9 mouse cellular contexts compared by ENCODE assay signal in genomic region chr14:76951450-76951849, GRCm38 (mm10).
DNase-seq lines count a peak whose midpoint lies in the region; ATAC-seq and TF ChIP-seq lines count a peak whose summit lies in the region.
"Had no signal": no experiment of that assay in that cellular context is flagged by ENCODE, and none has a peak within 500 bp of the region (broad histone marks: within the 10 kb centered on the region; RNA-seq: fewer than 3 reads in every experiment).

No protein-coding gene starts in this region.

- H3K4me1 ChIP-seq in hindbrain, postnatal 0 days (ENCODE audit: insufficient read depth, low read length) = peaks cover 14% of the 10 kb centered on the region
- peaks cover 9% of the 10 kb centered on the region for H3K4me1 ChIP-seq in hindbrain, embryonic 12.5 days
- peaks cover 4% of the 10 kb centered on the region; the same call in 1 of the 2 replicates for H3K4me1 ChIP-seq in stomach, postnatal 0 days (replicated peaks; ENCODE audit: control insufficient read depth, insufficient read depth)
- peaks cover 12% of the 10 kb centered on the region for H3K4me1 ChIP-seq in hindbrain, embryonic 13.5 days (replicated peaks)

- intact Hi-C loops in gastrocnemius, postnatal 14 days (cut with DNase I; ENCODE audit: low total_unique reads) = no loop called here
- intact Hi-C loops in left cerebral cortex, postnatal 14 days (cut with DNase I) = loop anchor here (5.0 kb wide), 1 partner anchor 56 kb away; no protein-coding TSS in a partner anchor

- no peak overlapping the region for H3K9ac ChIP-seq in hindbrain, postnatal 0 days (replicated peaks; ENCODE audit: low read length)
- no peak overlapping the region for H3K9ac ChIP-seq in hindbrain, embryonic 12.5 days
- H3K9ac ChIP-seq in stomach, postnatal 0 days (ENCODE audit: low read length) = no peak overlapping the region
- no peak overlapping the region for H3K9ac ChIP-seq in hindbrain, embryonic 13.5 days
- H3K9ac ChIP-seq: embryonic facial prominence, embryonic 12.5 days had no signal

- peak; percentile 62; the same call in 1 of the 2 replicates for ATAC-seq in hindbrain, postnatal 0 days
- ATAC-seq in hindbrain, embryonic 12.5 days (ENCODE audit: low FRiP score) = no peak
- ATAC-seq in stomach, postnatal 0 days (ENCODE audit: low FRiP score, low TSS enrichment) = peak; percentile 58
- no peak for ATAC-seq in hindbrain, embryonic 13.5 days (ENCODE audit: low FRiP score)

- no peaks in the 10 kb centered on the region for H3K9me3 ChIP-seq in hindbrain, postnatal 0 days (ENCODE audit: low read length)
- no peaks in the 10 kb centered on the region for H3K9me3 ChIP-seq in hindbrain, embryonic 12.5 days (replicated peaks)
- no peaks in the 10 kb centered on the region for H3K9me3 ChIP-seq in stomach, postnatal 0 days (ENCODE audit: control insufficient read depth, low read length)
- no peaks in the 10 kb centered on the region for H3K9me3 ChIP-seq in hindbrain, embryonic 13.5 days
- H3K9me3 ChIP-seq: embryonic facial prominence, embryonic 12.5 days had no signal

- no peak overlapping the region for H3K27ac ChIP-seq in hindbrain, postnatal 0 days
- no peak overlapping the region for H3K27ac ChIP-seq in hindbrain, embryonic 12.5 days
- H3K27ac ChIP-seq in stomach, postnatal 0 days (replicated peaks) = peak overlapping the region; percentile 40
- H3K27ac ChIP-seq in hindbrain, embryonic 13.5 days = no peak overlapping the region
- H3K27ac ChIP-seq: embryonic facial prominence, embryonic 12.5 days had no signal

- no peak for TF ChIP-seq EP300 in stomach, postnatal 0 days (optimal IDR thresholded peaks at IDR 0.05)

- peak; percentile 76 for DNase-seq in hindbrain, postnatal 0 days (ENCODE audit: low spot score)
- DNase-seq in adrenal gland, adult 2 months = peak; percentile 91
- peak; percentile 71 for DNase-seq in gastrocnemius, postnatal 14 days
- DNase-seq in left cerebral cortex, postnatal 14 days (ENCODE audit: low spot score in 2 of 2) = peak; percentile 57 to 75
- DNase-seq in stomach, postnatal 0 days (ENCODE audit: low spot score) = peak; percentile 28
- no peak for DNase-seq in thymus, adult 18-20 months

- no peak overlapping the region for H3K4me3 ChIP-seq in hindbrain, postnatal 0 days (ENCODE audit: low read length)
- H3K4me3 ChIP-seq in hindbrain, embryonic 12.5 days = no peak overlapping the region
- H3K4me3 ChIP-seq in stomach, postnatal 0 days (ENCODE audit: low read depth, low read length) = no peak overlapping the region
- H3K4me3 ChIP-seq in hindbrain, embryonic 13.5 days = no peak overlapping the region
- H3K4me3 ChIP-seq: embryonic facial prominence, embryonic 12.5 days had no signal

- no peak for TF ChIP-seq CTCF in hindbrain, postnatal 0 days (IDR thresholded peaks at IDR 0.05; ENCODE audit: low read depth)
- TF ChIP-seq CTCF in stomach, postnatal 0 days (IDR thresholded peaks at IDR 0.05; ENCODE audit: low read depth) = no peak

- no peaks in the 10 kb centered on the region for H3K27me3 ChIP-seq in hindbrain, postnatal 0 days (ENCODE audit: insufficient read depth, low read length)
- H3K27me3 ChIP-seq in hindbrain, embryonic 12.5 days = no peaks in the 10 kb centered on the region
- no peaks in the 10 kb centered on the region for H3K27me3 ChIP-seq in stomach, postnatal 0 days (ENCODE audit: control insufficient read depth, insufficient read depth, low read length)
- no peaks in the 10 kb centered on the region for H3K27me3 ChIP-seq in hindbrain, embryonic 13.5 days
- H3K27me3 ChIP-seq: embryonic facial prominence, embryonic 12.5 days had no signal

- 31% methylated on average over 4 of the region's 4 CpGs for WGBS in hindbrain, postnatal 0 days
- WGBS in hindbrain, embryonic 12.5 days = 80% methylated on average over 4 of the region's 4 CpGs
- WGBS in stomach, postnatal 0 days = 28% methylated on average over 4 of the region's 4 CpGs
- whole genome bisulfite sequencing in hindbrain, embryonic 13.5 days = 73% methylated on average over 4 of the region's 4 CpGs

- no peaks in the 10 kb centered on the region for H3K36me3 ChIP-seq in hindbrain, postnatal 0 days (ENCODE audit: insufficient read depth, low read length)
- no peaks in the 10 kb centered on the region for H3K36me3 ChIP-seq in hindbrain, embryonic 12.5 days
- H3K36me3 ChIP-seq in stomach, postnatal 0 days (ENCODE audit: control insufficient read depth, insufficient read depth, low read length) = no peaks in the 10 kb centered on the region
- no peaks in the 10 kb centered on the region for H3K36me3 ChIP-seq in hindbrain, embryonic 13.5 days
- H3K36me3 ChIP-seq: embryonic facial prominence, embryonic 12.5 days had no signal

- no peak overlapping the region for H3K4me2 ChIP-seq in hindbrain, postnatal 0 days (ENCODE audit: low read depth, low read length)
- no peak overlapping the region for H3K4me2 ChIP-seq in hindbrain, embryonic 12.5 days (replicated peaks)
- no peak overlapping the region for H3K4me2 ChIP-seq in stomach, postnatal 0 days (replicated peaks; ENCODE audit: low read depth)
- no peak overlapping the region for H3K4me2 ChIP-seq in hindbrain, embryonic 13.5 days
- H3K4me2 ChIP-seq: embryonic facial prominence, embryonic 12.5 days had no signal

Comparison
In these comparisons a context has a peak if more than half of its experiments do, and no peak if none do; other contexts are left out.
1. ATAC-seq: peak in hindbrain, postnatal 0 days (single experiment) and stomach, postnatal 0 days (single experiment); none in hindbrain, embryonic 12.5 days (single experiment) and hindbrain, embryonic 13.5 days (single experiment).
2. DNase-seq: peak in hindbrain, postnatal 0 days (single experiment), adrenal gland, adult 2 months (single experiment), gastrocnemius, postnatal 14 days (single experiment), left cerebral cortex, postnatal 14 days (2 of 2) and stomach, postnatal 0 days (single experiment); none in thymus, adult 18-20 months (0 of 2).